Mouse (Mus musculus) G1E-ER4 (cell line): ENCODE results near the gene Msl2. TPM values are rescaled to one million over a fixed set of nuclear protein-coding genes. Genes with fewer than 3 reads are reported as not detected.

ENCODE experiments used
- GATA1 ChIP-seq: IDR thresholded peaks from one replicate; pipeline ENCODE4 v1.8.0; 2012; ENCODE audit warnings: low read length, inconsistent platforms
- polyA plus RNA-seq: library from polyadenylated mRNA; stranded (reverse); fragments of >175 nt; gene quantifications from 2 replicates; pipeline ENCODE4 v1.2.3, GENCODE M21; 2012

The Msl2 gene
- polyA plus RNA-seq, 1 experiment: 22.5 TPM

GRCm38 (mm10) chr9:101100163-101100562 lies 26.3 kb downstream of the Msl2 start:
- no peak for TF ChIP-seq GATA1

DNA sequence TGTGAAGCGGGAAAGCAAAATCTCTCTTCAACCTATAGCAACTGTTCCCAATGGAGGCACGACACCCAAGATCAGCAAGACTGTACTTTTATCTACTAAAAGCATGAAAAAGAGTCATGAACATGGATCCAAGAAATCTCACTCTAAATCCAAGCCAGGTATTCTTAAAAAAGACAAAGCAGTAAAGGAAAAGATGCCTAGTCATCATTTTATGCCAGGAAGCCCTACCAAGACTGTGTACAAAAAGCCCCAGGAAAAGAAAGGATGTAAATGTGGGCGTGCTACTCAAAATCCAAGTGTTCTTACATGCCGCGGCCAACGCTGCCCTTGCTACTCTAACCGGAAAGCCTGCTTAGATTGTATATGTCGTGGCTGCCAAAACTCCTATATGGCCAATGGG lies 27.6 kb downstream of the Msl2 start:
- no peak for TF ChIP-seq GATA1

- TF ChIP-seq GATA1: no peak
Measured at GRCm38 (mm10) chr9:101102288-101102687, 28.4 kb downstream of the Msl2 start.

DNA sequence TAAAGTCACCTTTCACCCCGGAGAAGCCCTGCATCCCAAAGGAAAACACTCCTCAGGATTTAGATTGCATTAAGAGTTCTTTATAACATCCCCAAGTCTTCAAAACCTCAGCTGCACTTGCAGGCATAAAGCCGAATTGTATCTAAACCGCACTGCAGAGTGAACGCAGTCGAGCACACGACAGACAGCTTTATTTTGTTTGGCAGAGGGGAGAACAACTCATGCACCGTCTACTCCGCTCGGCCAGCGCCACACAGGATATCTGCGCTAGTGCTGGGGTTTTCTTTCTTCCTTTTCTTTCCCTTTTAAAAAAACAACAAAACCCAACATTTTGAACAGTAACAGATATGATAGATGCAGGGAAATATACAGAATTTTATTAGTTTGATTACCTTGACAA lies 31.0 kb downstream of the Msl2 start:
- no peak for TF ChIP-seq GATA1

DNA sequence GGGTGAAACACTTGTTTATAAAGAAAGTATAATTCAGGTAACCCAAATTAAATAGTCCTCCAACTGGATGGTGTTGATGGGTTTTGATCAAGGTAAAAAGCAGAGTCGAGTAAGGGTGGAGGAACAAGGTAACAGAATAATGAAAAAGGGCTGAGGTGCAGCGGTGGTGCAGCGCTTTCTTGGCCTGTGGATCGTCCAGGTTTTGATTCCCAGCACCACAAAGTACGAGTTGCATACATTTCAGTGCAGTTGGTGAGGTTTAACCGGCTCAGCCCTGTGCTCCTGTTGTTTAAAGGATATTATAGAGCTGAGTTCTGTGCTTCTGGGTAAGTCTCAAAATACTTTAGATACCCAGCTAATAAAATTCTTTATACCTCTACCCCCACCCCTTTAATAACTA lies 31.8 kb downstream of the Msl2 start:
- TF ChIP-seq GATA1: no peak

GRCm38 (mm10) chr9:101107386-101107785 lies 33.5 kb downstream of the Msl2 start:
- no peak for TF ChIP-seq GATA1

- TF ChIP-seq GATA1: no peak
Measured at GRCm38 (mm10) chr9:101110013-101110412, 36.1 kb downstream of the Msl2 start.

DNA sequence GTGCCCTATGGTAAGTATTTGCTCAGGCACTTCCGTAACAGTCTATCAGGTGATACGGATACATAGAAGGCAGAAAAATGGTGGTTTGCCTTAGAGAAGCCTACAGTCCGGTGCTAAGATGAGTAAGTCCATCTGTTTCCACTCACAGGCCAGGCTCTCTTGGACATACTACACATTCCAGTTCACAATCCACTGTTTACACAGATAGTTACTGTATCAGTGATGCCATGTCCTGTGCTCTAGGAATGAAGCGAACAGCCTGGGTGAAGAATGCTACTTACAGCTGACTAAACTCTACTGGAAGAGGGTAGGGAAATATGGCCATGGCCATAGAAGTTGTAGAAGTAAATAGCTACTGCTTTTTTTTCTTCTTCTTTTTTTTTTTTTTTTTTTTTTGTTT lies 39.4 kb downstream of the Msl2 start:
- TF ChIP-seq GATA1: no peak

- TF ChIP-seq GATA1: no peak
Measured at GRCm38 (mm10) chr9:101114182-101114884, 40.4 kb downstream of the Msl2 start.

DNA sequence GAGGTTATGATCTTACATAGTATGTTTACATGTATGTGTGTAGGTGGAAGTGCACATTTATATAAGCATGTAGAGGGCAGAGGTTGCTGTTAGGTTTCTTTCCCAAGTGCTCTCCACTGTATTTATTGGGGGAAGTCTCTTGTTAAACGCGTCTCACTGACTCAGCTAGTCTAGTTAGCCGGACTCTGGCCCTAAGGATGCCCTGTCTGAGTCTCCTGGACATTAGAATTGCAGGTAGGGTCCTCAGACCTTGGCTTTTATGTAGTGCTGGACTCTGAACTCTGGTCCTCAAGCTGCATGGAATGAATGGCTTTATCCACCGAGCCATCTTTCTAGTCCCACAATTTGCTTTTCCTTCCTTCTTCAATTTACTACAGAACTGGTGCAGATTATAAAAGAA lies 69.7 kb downstream of the Msl2 start:
- no peak for TF ChIP-seq GATA1

DNA sequence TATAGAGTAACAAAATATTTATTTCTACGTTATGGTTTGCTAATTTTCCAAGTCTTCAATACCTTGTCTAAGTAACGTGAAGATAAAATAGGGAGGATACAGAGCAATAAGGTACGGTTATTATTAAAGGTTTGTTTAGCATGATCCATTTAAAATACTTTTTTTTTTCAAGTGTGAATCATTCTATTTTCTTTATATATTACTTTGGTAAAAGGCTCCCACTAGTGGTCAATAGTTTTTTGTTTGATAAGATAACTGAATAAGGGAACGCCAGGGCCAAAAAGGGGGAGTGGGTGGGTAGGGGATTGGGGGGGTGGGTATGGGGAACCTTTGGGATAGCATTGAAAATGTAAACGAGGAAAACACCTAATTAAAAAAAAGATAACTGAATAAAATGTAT lies 79.0 kb downstream of the Msl2 start:
- TF ChIP-seq GATA1: no peak

Other genes with a start within 250 kb of the Msl2 start
- gene Pccb, start 39.2 kb upstream of the Msl2 start, polyA plus RNA-seq: 37.5 and 42.8 TPM in 2 replicates
- gene Ppp2r3a, start 177.7 kb downstream of the Msl2 start, polyA plus RNA-seq: not detected in 2 replicates